30 mouse cellular contexts compared by ENCODE assay signal in genomic region chr3:101617451-101617850, GRCm38 (mm10). TPM values are rescaled to one million over a fixed set of nuclear protein-coding genes. Genes with fewer than 3 reads are reported as not detected.
A peak's percentile ranks its signal among the peaks of the same experiment; 100 is the strongest.
DNase-seq lines count a peak whose midpoint lies in the region; ATAC-seq and TF ChIP-seq lines count a peak whose summit lies in the region.
"Had no signal": no experiment of that assay in that cellular context is flagged by ENCODE, and none has a peak within 500 bp of the region (broad histone marks: within the 10 kb centered on the region; RNA-seq: fewer than 3 reads in every experiment).

No protein-coding gene starts in this region.

- H3K9me3 ChIP-seq in intestine, postnatal 0 days (ENCODE audit: control insufficient read depth): 0 out of 2 replicates have a peak, but pooled peaks cover 2% of the 10 kb centered on the region
- H3K9me3 ChIP-seq: embryonic facial prominence, embryonic 12.5 days; liver, embryonic 15.5 days; neural tube, embryonic 13.5 days had no signal

- no peak overlapping the region for H3K4me3 ChIP-seq in intestine, postnatal 0 days (ENCODE audit: low read depth, low read length)
- H3K4me3 ChIP-seq: embryonic facial prominence, embryonic 12.5 days; heart, adult 2 months; kidney, embryonic 15.5 days; liver, embryonic 15.5 days; myocyte; neural tube, embryonic 13.5 days had no signal

- no peak overlapping the region for H3K4me2 ChIP-seq in intestine, postnatal 0 days (replicated peaks; ENCODE audit: low read depth)
- H3K4me2 ChIP-seq: embryonic facial prominence, embryonic 12.5 days; kidney, embryonic 15.5 days; liver, embryonic 15.5 days; lung, embryonic 14.5 days; midbrain, embryonic 11.5 days; neural tube, embryonic 13.5 days had no signal

- no peaks in the 10 kb centered on the region for H3K36me3 ChIP-seq in intestine, postnatal 0 days (ENCODE audit: control insufficient read depth, insufficient read depth)
- H3K36me3 ChIP-seq: embryonic facial prominence, embryonic 12.5 days; kidney, embryonic 15.5 days; liver, embryonic 15.5 days; neural tube, embryonic 13.5 days had no signal

- ATAC-seq in intestine, postnatal 0 days: peak; percentile 43; the same call in 1 of the 2 replicates
- ATAC-seq: activated CD4-positive, CD25-positive, alpha-beta regulatory T cell, adult 4 months; forebrain, embryonic 16.5 days; hindbrain, embryonic 16.5 days; midbrain, embryonic 16.5 days had no signal

- intact Hi-C loops in gastrocnemius, postnatal 14 days (cut with DNase I; ENCODE audit: low total_unique reads): no loop called here
- intact Hi-C loops in gastrocnemius, postnatal 36 days (cut with DNase I): loop anchor here (10.0 kb wide), 1 partner anchor 187 kb away; no protein-coding TSS in a partner anchor

- 46% methylated on average over 8 of the region's 8 CpGs for WGBS in intestine, postnatal 0 days

- no peak overlapping the region for H3K27ac ChIP-seq in intestine, postnatal 0 days (ENCODE audit: low read depth, low read length)
- H3K27ac ChIP-seq: embryonic facial prominence, embryonic 12.5 days; heart, adult 2 months; kidney, embryonic 15.5 days; liver, embryonic 15.5 days; neural tube, embryonic 13.5 days had no signal

- no peak overlapping the region for H3K9ac ChIP-seq in intestine, postnatal 0 days (ENCODE audit: low read depth, low read length)
- H3K9ac ChIP-seq: embryonic facial prominence, embryonic 12.5 days; kidney, embryonic 15.5 days; liver, embryonic 15.5 days; lung, embryonic 14.5 days; neural tube, embryonic 13.5 days had no signal

- TF ChIP-seq CTCF in intestine, postnatal 0 days (IDR thresholded peaks at IDR 0.05; ENCODE audit: low read depth): no peak

- H3K4me1 ChIP-seq in intestine, postnatal 0 days (replicated peaks; ENCODE audit: control insufficient read depth, insufficient read depth, low read length): no peaks in the 10 kb centered on the region
- H3K4me1 ChIP-seq: liver, embryonic 15.5 days had no signal

- peak; percentile 35 for DNase-seq in adrenal gland, postnatal 10 days
- DNase-seq in adrenal gland, adult 18-20 months (ENCODE audit: low spot score in 2 of 2): no peak
- DNase-seq in NIH3T3 (ENCODE audit: low read depth): peak; percentile 39
- no peak for DNase-seq in frontal cortex, postnatal 14 days (ENCODE audit: low spot score in 2 of 2)
- DNase-seq in gastrocnemius, postnatal 14 days: no peak
- DNase-seq in gastrocnemius, postnatal 36 days: no peak
- DNase-seq: B cell, adult 2 months; cerebellum, adult 11 months; cerebellum, adult 9-10 months; embryo, embryonic 11 days; gastrocnemius, postnatal 25 days; heart, adult 2 months; kidney, adult 11 months; liver; lung, embryonic 14.5 days; lung, postnatal 14 days; right cerebral cortex, postnatal 4 days; thymus, adult 2 months; thymus, postnatal 36 days had no signal

- no peaks in the 10 kb centered on the region for H3K27me3 ChIP-seq in intestine, postnatal 0 days (replicated peaks; ENCODE audit: control insufficient read depth, insufficient read depth, low read length)
- H3K27me3 ChIP-seq: embryonic facial prominence, embryonic 12.5 days; kidney, embryonic 15.5 days; liver, embryonic 15.5 days; neural tube, embryonic 13.5 days had no signal

RNA-seq across cellular contexts. Expression of gene Atp1a1, which starts 13.0 kb away (rescaled TPM):
- 100 to 1,000 TPM; 434 to 467 TPM for total RNA-seq in adrenal gland, postnatal 10 days (2021)
- total RNA-seq in adrenal gland, adult 18-20 months (2021): 100 to 1,000 TPM; 737 to 778 TPM
- 309 and 318 TPM in 2 replicates for polyA plus RNA-seq in intestine, postnatal 0 days (2015; fragmentation: Nextera tagmentation; extraction: Ambion mirVana)
- total RNA-seq in gastrocnemius, postnatal 14 days (2021): 10 to 100 TPM; 54.3 to 64.5 TPM
- total RNA-seq in gastrocnemius, postnatal 36 days (2021): 10 to 100 TPM; 56.5 to 60.1 TPM

Comparison
In these comparisons a context has a peak if more than half of its experiments do, and no peak if none do; other contexts are left out.
1. DNase-seq: peak in adrenal gland, postnatal 10 days (single experiment) and NIH3T3 (single experiment); none in adrenal gland, adult 18-20 months (0 of 2), frontal cortex, postnatal 14 days (0 of 2), gastrocnemius, postnatal 14 days (single experiment) and gastrocnemius, postnatal 36 days (0 of 2).
2. RNA of gene Atp1a1, which starts 13.0 kb away (total RNA-seq): 737 to 778 TPM in adrenal gland, adult 18-20 months and 434 to 467 TPM in adrenal gland, postnatal 10 days; 54.3 to 64.5 TPM in gastrocnemius, postnatal 14 days and 56.5 to 60.1 TPM in gastrocnemius, postnatal 36 days; every median in the first group is over 4 times any median in the second.